Mouse (Mus musculus) liver, adult 2 months (tissue): Measurements from ENCODE around the gene Gramd1b.

Source experiments
- CTCF ChIP-seq: fragments of 200-500 bp; IDR thresholded peaks from 2 replicates; pipeline ENCODE4 v1.5.1; 2011; ENCODE audit warnings: low read depth, low read length, control low read depth
- POLR2A ChIP-seq: fragments of 200-500 bp; IDR thresholded peaks from 2 replicates; pipeline ENCODE4 v1.6.1; 2011; ENCODE audit warnings: low read length, control low read depth; ENCODE audit not compliant: insufficient read depth; ENCODE audit errors: extremely low read depth

GRCm38 (mm10) chr9:40272822-40273221, 258.4 kb downstream of the Gramd1b start:
- TF ChIP-seq CTCF (no peak), POLR2A (no peak)
